Mouse (Mus musculus): Measurements from ENCODE around the gene Plekho1. TPM values are rescaled to one million over a fixed set of nuclear protein-coding genes. Genes with fewer than 3 reads are reported as not detected.
"Not testable (repeated sequence)": the region's sequence is repeated elsewhere in the genome, so short reads cannot be mapped to it uniquely, and the experiment has no call there.

Gene Plekho1
- polyA plus RNA-seq, 1 experiment from 2014 or later, result 82.2 TPM

GRCm38 (mm10) chr3:95969277-95969676 is 26.5 kb downstream of the Plekho1 start:
- 57% methylated on average over 1 of the region's 1 CpGs for WGBS (ENCODE audit: insufficient replicate concordance)
- no peak for ATAC-seq (replicated peaks; ENCODE audit: insufficient number of reproducible peaks, low FRiP score, low TSS enrichment)

GRCm38 (mm10) chr3:95965518-95966451 is 30.0 kb downstream of the Plekho1 start:
- H3K4me1 ChIP-seq (ENCODE audit: control insufficient read depth, insufficient read depth, low read length), result peaks cover 4% of the 10 kb centered on the region; the same call in 1 of the 2 replicates
- no peak for ATAC-seq (replicated peaks; ENCODE audit: insufficient number of reproducible peaks, low FRiP score, low TSS enrichment)
- H3K9me3 ChIP-seq (replicated peaks; ENCODE audit: control insufficient read depth, low read length), result no peaks in the 10 kb centered on the region
- H3K4me3 ChIP-seq (ENCODE audit: low read depth, low read length), result no peak overlapping the region
- no peaks in the 10 kb centered on the region for H3K36me3 ChIP-seq (ENCODE audit: control insufficient read depth, insufficient read depth, low read length)
- peak overlapping the region; percentile 47 for H3K4me2 ChIP-seq
- 9% methylated on average over 7 of the region's 7 CpGs for WGBS (ENCODE audit: insufficient replicate concordance)
- 0 out of 2 replicates have a peak overlapping the region, but pooled peaks have one; percentile 4 for H3K9ac ChIP-seq (ENCODE audit: low read depth, low read length)
- H3K27ac ChIP-seq (ENCODE audit: low read depth, low read length), result peak overlapping the region; percentile 3; the same call in 1 of the 2 replicates
- no peaks in the 10 kb centered on the region for H3K27me3 ChIP-seq (ENCODE audit: control insufficient read depth, insufficient read depth, low read length)

More at GRCm38 (mm10) chr3:95969277-95969676, 26.5 kb downstream of the Plekho1 start:
- Histone ChIP-seq H3K4me3 (ENCODE audit: low read depth, low read length) (no peak overlapping the region), H3K4me2 (no peak overlapping the region), H3K27ac (ENCODE audit: low read depth, low read length) (no peak overlapping the region), H3K9me3 (replicated peaks; ENCODE audit: control insufficient read depth, low read length) (no peaks in the 10 kb centered on the region), H3K9ac (ENCODE audit: low read depth, low read length) (no peak overlapping the region), H3K4me1 (ENCODE audit: control insufficient read depth, insufficient read depth, low read length) (peaks cover 8% of the 10 kb centered on the region), H3K27me3 (ENCODE audit: control insufficient read depth, insufficient read depth, low read length) (peaks cover 7% of the 10 kb centered on the region; the same call in 1 of the 2 replicates), H3K36me3 (ENCODE audit: control insufficient read depth, insufficient read depth, low read length) (no peaks in the 10 kb centered on the region)

- Histone ChIP-seq H3K4me2 (no peak overlapping the region), H3K36me3 (ENCODE audit: control insufficient read depth, insufficient read depth, low read length) (no peaks in the 10 kb centered on the region), H3K4me3 (ENCODE audit: low read depth, low read length) (no peak overlapping the region), H3K27me3 (ENCODE audit: control insufficient read depth, insufficient read depth, low read length) (no peaks in the 10 kb centered on the region), H3K27ac (ENCODE audit: low read depth, low read length) (no peak overlapping the region), H3K9me3 (replicated peaks; ENCODE audit: control insufficient read depth, low read length) (no peaks in the 10 kb centered on the region), H3K9ac (ENCODE audit: low read depth, low read length) (no peak overlapping the region), H3K4me1 (ENCODE audit: control insufficient read depth, insufficient read depth, low read length) (peaks cover 5% of the 10 kb centered on the region)
- ATAC-seq (replicated peaks; ENCODE audit: insufficient number of reproducible peaks, low FRiP score, low TSS enrichment), result no peak
- WGBS (ENCODE audit: insufficient replicate concordance), result 37% methylated on average over 4 of the region's 4 CpGs
These were observed 32.1 kb downstream of the Plekho1 start for GRCm38 (mm10) chr3:95963681-95964080.

GRCm38 (mm10) chr3:95963230-95963629 is 32.6 kb downstream of the Plekho1 start:
- Histone ChIP-seq H3K36me3 (ENCODE audit: control insufficient read depth, insufficient read depth, low read length) (no peaks in the 10 kb centered on the region), H3K4me1 (ENCODE audit: control insufficient read depth, insufficient read depth, low read length) (peaks cover 8% of the 10 kb centered on the region), H3K9me3 (replicated peaks; ENCODE audit: control insufficient read depth, low read length) (no peaks in the 10 kb centered on the region), H3K9ac (ENCODE audit: low read depth, low read length) (no peak overlapping the region), H3K27ac (ENCODE audit: low read depth, low read length) (no peak overlapping the region), H3K4me2 (no peak overlapping the region), H3K4me3 (ENCODE audit: low read depth, low read length) (no peak overlapping the region), H3K27me3 (ENCODE audit: control insufficient read depth, insufficient read depth, low read length) (no peaks in the 10 kb centered on the region)
- no peak for ATAC-seq (replicated peaks; ENCODE audit: insufficient number of reproducible peaks, low FRiP score, low TSS enrichment)
- 44% methylated on average over 2 of the region's 2 CpGs for WGBS (ENCODE audit: insufficient replicate concordance)

GRCm38 (mm10) chr3:95962182-95962581 is 33.6 kb downstream of the Plekho1 start:
- peaks cover 12% of the 10 kb centered on the region for H3K4me1 ChIP-seq (ENCODE audit: control insufficient read depth, insufficient read depth, low read length)
- H3K27ac ChIP-seq (ENCODE audit: low read depth, low read length), result peak overlapping the region; percentile 88
- H3K9me3 ChIP-seq (replicated peaks; ENCODE audit: control insufficient read depth, low read length); H3K36me3 ChIP-seq (ENCODE audit: control insufficient read depth, insufficient read depth, low read length); H3K4me3 ChIP-seq (ENCODE audit: low read depth, low read length); ATAC-seq (replicated peaks; ENCODE audit: insufficient number of reproducible peaks, low FRiP score, low TSS enrichment); H3K4me2 ChIP-seq; H3K9ac ChIP-seq (ENCODE audit: low read depth, low read length); H3K27me3 ChIP-seq (ENCODE audit: control insufficient read depth, insufficient read depth, low read length): not testable (repeated sequence)
- 75% methylated on average over 8 of the region's 8 CpGs for WGBS (ENCODE audit: insufficient replicate concordance)

GRCm38 (mm10) chr3:95959807-95960206 is 36.0 kb downstream of the Plekho1 start:
- peaks cover 17% of the 10 kb centered on the region for H3K4me1 ChIP-seq (ENCODE audit: control insufficient read depth, insufficient read depth, low read length)
- no peaks in the 10 kb centered on the region for H3K36me3 ChIP-seq (ENCODE audit: control insufficient read depth, insufficient read depth, low read length)
- no peak for ATAC-seq (replicated peaks; ENCODE audit: insufficient number of reproducible peaks, low FRiP score, low TSS enrichment)
- no peak overlapping the region; the same call in 1 of the 2 replicates for H3K4me2 ChIP-seq
- no peak overlapping the region for H3K9ac ChIP-seq (ENCODE audit: low read depth, low read length)
- H3K4me3 ChIP-seq (ENCODE audit: low read depth, low read length), result no peak overlapping the region
- H3K27ac ChIP-seq (ENCODE audit: low read depth, low read length), result no peak overlapping the region
- H3K9me3 ChIP-seq (replicated peaks; ENCODE audit: control insufficient read depth, low read length), result no peaks in the 10 kb centered on the region
- no peaks in the 10 kb centered on the region for H3K27me3 ChIP-seq (ENCODE audit: control insufficient read depth, insufficient read depth, low read length)
- WGBS (ENCODE audit: insufficient replicate concordance), result 92% methylated on average over 1 of the region's 1 CpGs

GRCm38 (mm10) chr3:95959082-95959481 is 36.7 kb downstream of the Plekho1 start:
- H3K4me2 ChIP-seq, result no peak overlapping the region
- H3K36me3 ChIP-seq (ENCODE audit: control insufficient read depth, insufficient read depth, low read length), result no peaks in the 10 kb centered on the region
- no peak overlapping the region for H3K4me3 ChIP-seq (ENCODE audit: low read depth, low read length)
- no peaks in the 10 kb centered on the region for H3K27me3 ChIP-seq (ENCODE audit: control insufficient read depth, insufficient read depth, low read length)
- no peaks in the 10 kb centered on the region for H3K9me3 ChIP-seq (replicated peaks; ENCODE audit: control insufficient read depth, low read length)
- no peak overlapping the region for H3K9ac ChIP-seq (ENCODE audit: low read depth, low read length)
- H3K4me1 ChIP-seq (ENCODE audit: control insufficient read depth, insufficient read depth, low read length), result peaks cover 17% of the 10 kb centered on the region
- H3K27ac ChIP-seq (ENCODE audit: low read depth, low read length), result no peak overlapping the region
- WGBS (ENCODE audit: insufficient replicate concordance), result 78% methylated on average over 5 of the region's 5 CpGs
- ATAC-seq (replicated peaks; ENCODE audit: insufficient number of reproducible peaks, low FRiP score, low TSS enrichment), result no peak

GRCm38 (mm10) chr3:95957359-95958148 is 38.2 kb downstream of the Plekho1 start:
- 0 out of 2 replicates have a peak, but pooled peaks have one; percentile 28 for ATAC-seq (replicated peaks; ENCODE audit: insufficient number of reproducible peaks, low FRiP score, low TSS enrichment)
- no peaks in the 10 kb centered on the region for H3K9me3 ChIP-seq (replicated peaks; ENCODE audit: control insufficient read depth, low read length)
- no peak overlapping the region for H3K4me3 ChIP-seq (ENCODE audit: low read depth, low read length)
- 36% methylated on average over 8 of the region's 8 CpGs for WGBS (ENCODE audit: insufficient replicate concordance)
- peak overlapping the region; percentile 46 for H3K4me2 ChIP-seq
- no peaks in the 10 kb centered on the region for H3K36me3 ChIP-seq (ENCODE audit: control insufficient read depth, insufficient read depth, low read length)
- peaks cover 17% of the 10 kb centered on the region for H3K4me1 ChIP-seq (ENCODE audit: control insufficient read depth, insufficient read depth, low read length)
- H3K27ac ChIP-seq (ENCODE audit: low read depth, low read length), result peak overlapping the region; percentile 94
- no peaks in the 10 kb centered on the region for H3K27me3 ChIP-seq (ENCODE audit: control insufficient read depth, insufficient read depth, low read length)
- H3K9ac ChIP-seq (ENCODE audit: low read depth, low read length), result 0 out of 2 replicates have a peak overlapping the region, but pooled peaks have one; percentile 52
